Mouse (Mus musculus): Measurements from ENCODE around the gene Arl8a. TPM values are rescaled to one million over a fixed set of nuclear protein-coding genes. Genes with fewer than 3 reads are reported as not detected.
"Not testable (repeated sequence)": the region's sequence is repeated elsewhere in the genome, so short reads cannot be mapped to it uniquely, and the experiment has no call there.

Arl8a gene
- total and polyA plus RNA-seq, 3 experiments = 45.0 to 99.6 (median 93.7) TPM

GRCm38 (mm10) chr1:135186427-135186826 is 39.8 kb downstream of the Arl8a start:
- TF ChIP-seq CTCF (IDR thresholded peaks at IDR 0.05; ENCODE audit: low read depth, low read length) (no peak), GATA2 (IDR thresholded peaks at IDR 0.05; ENCODE audit: borderline replicate concordance, low read depth, low read length) (no peak), GATA1 (IDR thresholded peaks at IDR 0.05; ENCODE audit: borderline replicate concordance, low read length) (no peak), POLR2AphosphoS5 (IDR thresholded peaks at IDR 0.05; ENCODE audit: insufficient replicate concordance, low read depth, low read length) (no peak), TAL1 (conservative IDR thresholded peaks at IDR 0.05; ENCODE audit: low read depth, low read length) (no peak)
- Histone ChIP-seq H3K4me1 (ENCODE audit: insufficient read depth, low read depth, low read length) (peaks cover 5% of the 10 kb centered on the region; the same call in 1 of the 2 replicates), H3K9me3 (replicated peaks) (no peaks in the 10 kb centered on the region), H3K4me3 (ENCODE audit: low read depth, low read length) (no peak overlapping the region), H3K27me3 (ENCODE audit: insufficient read depth, low read length) (peaks cover 43% of the 10 kb centered on the region), H3K36me3 (replicated peaks) (no peaks in the 10 kb centered on the region)
- ATAC-seq (ENCODE audit: extremely low read depth, insufficient number of reproducible peaks, low FRiP score, poor library complexity, severe bottlenecking) = no peak
- no peak for DNase-seq (ENCODE audit: low spot score)

GRCm38 (mm10) chr1:135187016-135187415 is 40.4 kb downstream of the Arl8a start:
- not testable (repeated sequence) for H3K4me1 ChIP-seq (ENCODE audit: insufficient read depth, low read depth, low read length); ATAC-seq (ENCODE audit: extremely low read depth, insufficient number of reproducible peaks, low FRiP score, poor library complexity, severe bottlenecking); DNase-seq (ENCODE audit: low spot score); H3K4me3 ChIP-seq (ENCODE audit: low read depth, low read length); H3K36me3 ChIP-seq (replicated peaks); H3K9me3 ChIP-seq (replicated peaks)
- peaks cover 38% of the 10 kb centered on the region for H3K27me3 ChIP-seq (ENCODE audit: insufficient read depth, low read length)

- Histone ChIP-seq H3K27me3 (ENCODE audit: insufficient read depth, low read length) (peaks cover 33% of the 10 kb centered on the region), H3K36me3 (replicated peaks) (no peaks in the 10 kb centered on the region), H3K4me3 (ENCODE audit: low read depth, low read length) (no peak overlapping the region), H3K4me1 (ENCODE audit: insufficient read depth, low read depth, low read length) (peaks cover 3% of the 10 kb centered on the region; the same call in 1 of the 2 replicates), H3K9me3 (replicated peaks) (no peaks in the 10 kb centered on the region)
- TF ChIP-seq POLR2AphosphoS5 (IDR thresholded peaks at IDR 0.05; ENCODE audit: insufficient replicate concordance, low read depth, low read length) = no peak
- TF ChIP-seq GATA1 (IDR thresholded peaks at IDR 0.05; ENCODE audit: borderline replicate concordance, low read length) = no peak
- TF ChIP-seq TAL1 (conservative IDR thresholded peaks at IDR 0.05; ENCODE audit: low read depth, low read length) = no peak
- TF ChIP-seq CTCF (IDR thresholded peaks at IDR 0.05; ENCODE audit: low read depth, low read length) = no peak
- TF ChIP-seq GATA2 (IDR thresholded peaks at IDR 0.05; ENCODE audit: borderline replicate concordance, low read depth, low read length) = no peak
- ATAC-seq (ENCODE audit: extremely low read depth, insufficient number of reproducible peaks, low FRiP score, poor library complexity, severe bottlenecking) = no peak
- DNase-seq (ENCODE audit: low spot score) = no peak
These were observed 41.6 kb downstream of the Arl8a start for GRCm38 (mm10) chr1:135188197-135188596.

GRCm38 (mm10) chr1:135189186-135189585 is 42.6 kb downstream of the Arl8a start:
- TF ChIP-seq GATA1 (IDR thresholded peaks at IDR 0.05; ENCODE audit: borderline replicate concordance, low read length) (no peak), GATA2 (IDR thresholded peaks at IDR 0.05; ENCODE audit: borderline replicate concordance, low read depth, low read length) (no peak), POLR2AphosphoS5 (IDR thresholded peaks at IDR 0.05; ENCODE audit: insufficient replicate concordance, low read depth, low read length) (no peak), CTCF (IDR thresholded peaks at IDR 0.05; ENCODE audit: low read depth, low read length) (no peak), TAL1 (conservative IDR thresholded peaks at IDR 0.05; ENCODE audit: low read depth, low read length) (no peak)
- no peak overlapping the region for H3K4me3 ChIP-seq (ENCODE audit: low read depth, low read length)
- peaks cover 31% of the 10 kb centered on the region for H3K27me3 ChIP-seq (ENCODE audit: insufficient read depth, low read length)
- H3K36me3 ChIP-seq (replicated peaks) = no peaks in the 10 kb centered on the region
- ATAC-seq (ENCODE audit: extremely low read depth, insufficient number of reproducible peaks, low FRiP score, poor library complexity, severe bottlenecking) (no peak), DNase-seq (ENCODE audit: low spot score) (no peak)
- H3K9me3 ChIP-seq (replicated peaks) = no peaks in the 10 kb centered on the region
- H3K4me1 ChIP-seq (ENCODE audit: insufficient read depth, low read depth, low read length) = no peaks in the 10 kb centered on the region

- not testable (repeated sequence) for H3K4me3 ChIP-seq (ENCODE audit: low read depth, low read length); ATAC-seq (ENCODE audit: extremely low read depth, insufficient number of reproducible peaks, low FRiP score, poor library complexity, severe bottlenecking); DNase-seq (ENCODE audit: low spot score); H3K9me3 ChIP-seq (replicated peaks); H3K36me3 ChIP-seq (replicated peaks)
- Histone ChIP-seq H3K27me3 (ENCODE audit: insufficient read depth, low read length) (peaks cover 13% of the 10 kb centered on the region), H3K4me1 (ENCODE audit: insufficient read depth, low read depth, low read length) (peaks cover 11% of the 10 kb centered on the region)
These were observed 47.7 kb downstream of the Arl8a start for GRCm38 (mm10) chr1:135194335-135194734.

GRCm38 (mm10) chr1:135195907-135196440 is 49.4 kb downstream of the Arl8a start:
- H3K9me3 ChIP-seq (replicated peaks) = no peaks in the 10 kb centered on the region
- no peak for DNase-seq (ENCODE audit: low spot score)
- no peak overlapping the region for H3K4me3 ChIP-seq (ENCODE audit: low read depth, low read length)
- H3K27me3 ChIP-seq (ENCODE audit: insufficient read depth, low read length) = peaks cover 13% of the 10 kb centered on the region
- H3K36me3 ChIP-seq (replicated peaks) = no peaks in the 10 kb centered on the region
- no peak for ATAC-seq (ENCODE audit: extremely low read depth, insufficient number of reproducible peaks, low FRiP score, poor library complexity, severe bottlenecking)
- TF ChIP-seq GATA1 (IDR thresholded peaks at IDR 0.05; ENCODE audit: borderline replicate concordance, low read length) (no peak), GATA2 (IDR thresholded peaks at IDR 0.05; ENCODE audit: borderline replicate concordance, low read depth, low read length) (no peak), CTCF (IDR thresholded peaks at IDR 0.05; ENCODE audit: low read depth, low read length) (no peak), POLR2AphosphoS5 (IDR thresholded peaks at IDR 0.05; ENCODE audit: insufficient replicate concordance, low read depth, low read length) (no peak), TAL1 (conservative IDR thresholded peaks at IDR 0.05; ENCODE audit: low read depth, low read length) (no peak)
- peaks cover 17% of the 10 kb centered on the region for H3K4me1 ChIP-seq (ENCODE audit: insufficient read depth, low read depth, low read length)

GRCm38 (mm10) chr1:135198412-135198811 is 51.8 kb downstream of the Arl8a start:
- ATAC-seq (ENCODE audit: extremely low read depth, insufficient number of reproducible peaks, low FRiP score, poor library complexity, severe bottlenecking) (no peak), DNase-seq (ENCODE audit: low spot score) (no peak)
- no peak for TF ChIP-seq GATA1 (IDR thresholded peaks at IDR 0.05; ENCODE audit: borderline replicate concordance, low read length)
- TF ChIP-seq POLR2AphosphoS5 (IDR thresholded peaks at IDR 0.05; ENCODE audit: insufficient replicate concordance, low read depth, low read length) = no peak
- no peak for TF ChIP-seq GATA2 (IDR thresholded peaks at IDR 0.05; ENCODE audit: borderline replicate concordance, low read depth, low read length)
- no peak for TF ChIP-seq CTCF (IDR thresholded peaks at IDR 0.05; ENCODE audit: low read depth, low read length)
- no peak for TF ChIP-seq TAL1 (conservative IDR thresholded peaks at IDR 0.05; ENCODE audit: low read depth, low read length)
- H3K4me3 ChIP-seq (ENCODE audit: low read depth, low read length) = no peak overlapping the region
- H3K27me3 ChIP-seq (ENCODE audit: insufficient read depth, low read length) = peaks cover 7% of the 10 kb centered on the region
- H3K36me3 ChIP-seq (replicated peaks) = no peaks in the 10 kb centered on the region
- H3K9me3 ChIP-seq (replicated peaks) = no peaks in the 10 kb centered on the region
- H3K4me1 ChIP-seq (ENCODE audit: insufficient read depth, low read depth, low read length) = peaks cover 22% of the 10 kb centered on the region
